Mouse (Mus musculus) liver, embryonic 14.5 days (tissue): ENCODE results near the gene Ppp1r14a. TPM values are rescaled to one million over a fixed set of nuclear protein-coding genes. Genes with fewer than 3 reads are reported as not detected.

Source experiments
- ATAC-seq: fragments of 200-750 bp; cut with Nextera tagmentation; 2 replicates; pipeline ENCODE4 v1.8.0; 2017; ENCODE audit warnings: moderate number of reproducible peaks, mild to moderate bottlenecking, moderate library complexity; ENCODE audit not compliant: insufficient read depth
- DNase-seq, 3 experiments: peaks; one replicate each; pipeline ENCODE4 v3.0.0-alpha.2; 2012 to 2013; ENCODE audit warnings: low read depth in 3 of 3, low spot score in 3 of 3
- H3K27ac ChIP-seq: fragments of 300-500 bp; sonication (generic); 2 replicates; pipeline ENCODE4 v1.5.1; 2014; ENCODE audit warnings: moderate library complexity, mild to moderate bottlenecking, control low read depth, inconsistent platforms
- H3K27me3 ChIP-seq: fragments of 300-500 bp; sonication (generic); 2 replicates; pipeline ENCODE4 v1.6.1; 2014; ENCODE audit warnings: mild to moderate bottlenecking, low read length, moderate library complexity; ENCODE audit not compliant: control insufficient read depth, insufficient read depth
- H3K36me3 ChIP-seq: fragments of 300-500 bp; sonication (generic); replicated peaks from 2 replicates; pipeline ENCODE4 v1.6.1; 2014; ENCODE audit warnings: low read depth; ENCODE audit not compliant: control insufficient read depth, insufficient read depth
- H3K4me1 ChIP-seq, 2 experiments: fragments of 200-500 bp in 1 of 2; fragments of 300-500 bp in 1 of 2; sonication (generic) in 1 of 2; replicated peaks; 2 replicates each; pipeline ENCODE4 v1.6.1; 2012 to 2014; ENCODE audit warnings: antibody characterized with exemption in 1 of 2, inconsistent platforms in 1 of 2, low read length in 1 of 2; ENCODE audit not compliant: control insufficient read depth in 2 of 2, insufficient read depth in 2 of 2
- H3K4me2 ChIP-seq: fragments of 300-500 bp; sonication (generic); 2 replicates; pipeline ENCODE4 v1.6.1; 2014; ENCODE audit warnings: low read depth, mild to moderate bottlenecking, control low read depth, moderate library complexity
- H3K4me3 ChIP-seq, 2 experiments: fragments of 200-500 bp in 1 of 2; fragments of 300-500 bp in 1 of 2; sonication (generic) in 1 of 2; 2 replicates each; pipeline ENCODE4 v1.5.1; 2012 to 2014; ENCODE audit warnings: low read depth in 2 of 2, low read length in 2 of 2, mild to moderate bottlenecking in 2 of 2, control low read depth in 1 of 2, inconsistent platforms in 1 of 2, moderate library complexity in 1 of 2; ENCODE audit not compliant: insufficient read depth in 1 of 2
- H3K9ac ChIP-seq: fragments of 300-500 bp; sonication (generic); replicated peaks from 2 replicates; pipeline ENCODE4 v1.6.1; 2014; ENCODE audit warnings: mild to moderate bottlenecking, control low read depth, moderate library complexity
- H3K9me3 ChIP-seq: fragments of 300-500 bp; sonication (generic); 2 replicates; pipeline ENCODE4 v1.6.1; 2016; ENCODE audit warnings: low read length, mixed read lengths; ENCODE audit not compliant: control insufficient read depth
- CTCF ChIP-seq: IDR thresholded peaks from 2 replicates; pipeline ENCODE4 v1.5.1; 2016; ENCODE audit warnings: antibody characterized with exemption, low read depth, control low read depth
- EP300 ChIP-seq: IDR thresholded peaks from 2 replicates; pipeline ENCODE4 v1.6.1; 2016; ENCODE audit warnings: antibody characterized with exemption, low read depth
- WGBS: fragments of 180-500 bp; shearing (Covaris S2); extraction: QIAGEN DNeasy Blood & Tissue Kit; methylation state at CpG from one replicate; pipeline ENCODE4 v1.1.7; 2014; ENCODE audit not compliant: insufficient replicate concordance; 5-methylcytosine and 5-hydroxymethylcytosine counted together
- polyA plus RNA-seq, 2 experiments: library from polyadenylated mRNA; depleted of rRNA in 1 of 2; stranded (reverse) in 1 of 2; unstranded in 1 of 2; fragments of >200 nt; fragmentation: Nextera tagmentation in 1 of 2; extraction: Ambion mirVana in 1 of 2; gene quantifications; 2 replicates each; pipeline versions ENCODE4 v1.2.1 to v1.2.3; 2012 to 2014

Ppp1r14a gene
- polyA plus RNA-seq, 2 experiments = 2.3 to 2.5 TPM

GRCm38 (mm10) chr7:29342489-29343092, 53.5 kb downstream of the Ppp1r14a start:
- peak overlapping the region; percentile 34; the same call in 1 of the 2 replicates for H3K27ac ChIP-seq
- peak overlapping the region; percentile 18; the same call in 1 of the 2 replicates for H3K9ac ChIP-seq
- 20% methylated on average over 8 of the region's 8 CpGs for WGBS

More at GRCm38 (mm10) chr7:29342489-29343092, 53.5 kb downstream of the Ppp1r14a start:
- Histone ChIP-seq H3K27me3 (no peaks in the 10 kb centered on the region), H3K4me1 (peaks cover 38 to 54% of the 10 kb centered on the region in 2 experiments), H3K4me2 (peak overlapping the region; percentile 16; the same call in 1 of the 2 replicates), H3K9me3 (no peaks in the 10 kb centered on the region), H3K4me3 (no peak overlapping the region), H3K36me3 (no peaks in the 10 kb centered on the region)
- ATAC-seq (no peak), DNase-seq (no peak)
- TF ChIP-seq CTCF (no peak), EP300 (peak; percentile 54)

Other genes with a start within 250 kb of the Ppp1r14a start
- 0.06 and 0.15 TPM in 2 replicates for gene Ryr1, start 164.1 kb upstream of the Ppp1r14a start, polyA plus RNA-seq (2012; rRNA removed)
- gene Ryr1, start 164.1 kb upstream of the Ppp1r14a start, polyA plus RNA-seq (2014; fragmentation: Nextera tagmentation; extraction: Ambion mirVana) = 0.06 and 0.08 TPM in 2 replicates
- gene Rasgrp4, start 154.5 kb upstream of the Ppp1r14a start, polyA plus RNA-seq (2012; rRNA removed) = 0.88 and 0.96 TPM in 2 replicates
- gene Rasgrp4, start 154.5 kb upstream of the Ppp1r14a start, polyA plus RNA-seq (2014; fragmentation: Nextera tagmentation; extraction: Ambion mirVana) = 0.04 and 0.39 TPM in 2 replicates
- 5.1 and 5.8 TPM in 2 replicates for gene Fam98c, start 133.1 kb upstream of the Ppp1r14a start, polyA plus RNA-seq (2012; rRNA removed)
- gene Fam98c, start 133.1 kb upstream of the Ppp1r14a start, polyA plus RNA-seq (2014; fragmentation: Nextera tagmentation; extraction: Ambion mirVana) = 4.6 and 4.7 TPM in 2 replicates
- gene Ggn, start 119.1 kb upstream of the Ppp1r14a start, polyA plus RNA-seq (2012; rRNA removed) = 0.03 and 0.04 TPM in 2 replicates
- not detected in 2 replicates for gene Ggn, start 119.1 kb upstream of the Ppp1r14a start, polyA plus RNA-seq (2014; fragmentation: Nextera tagmentation; extraction: Ambion mirVana)
- 0.38 and 0.51 TPM in 2 replicates for gene Spred3, start 118.9 kb upstream of the Ppp1r14a start, polyA plus RNA-seq (2012; rRNA removed)
- 0.04 and 0.08 TPM in 2 replicates for gene Spred3, start 118.9 kb upstream of the Ppp1r14a start, polyA plus RNA-seq (2014; fragmentation: Nextera tagmentation; extraction: Ambion mirVana)
- 86.0 and 86.2 TPM in 2 replicates for gene Psmd8, start 108.6 kb upstream of the Ppp1r14a start, polyA plus RNA-seq (2012; rRNA removed)
- 130 and 131 TPM in 2 replicates for gene Psmd8, start 108.6 kb upstream of the Ppp1r14a start, polyA plus RNA-seq (2014; fragmentation: Nextera tagmentation; extraction: Ambion mirVana)
- 0.32 and 0.45 TPM in 2 replicates for gene Catsperg1, start 75.3 kb upstream of the Ppp1r14a start, polyA plus RNA-seq (2012; rRNA removed)
- gene Catsperg1, start 75.3 kb upstream of the Ppp1r14a start, polyA plus RNA-seq (2014; fragmentation: Nextera tagmentation; extraction: Ambion mirVana) = 0.11 TPM in 1 of 2 replicates, not detected in the other
- gene Kcnk6, start 56.8 kb upstream of the Ppp1r14a start, polyA plus RNA-seq (2012; rRNA removed) = 2.4 TPM in 2 replicates
- gene Kcnk6, start 56.8 kb upstream of the Ppp1r14a start, polyA plus RNA-seq (2014; fragmentation: Nextera tagmentation; extraction: Ambion mirVana) = 0.55 and 0.82 TPM in 2 replicates
- gene Yif1b, start 51.0 kb upstream of the Ppp1r14a start, polyA plus RNA-seq (2012; rRNA removed) = 24.4 and 29.4 TPM in 2 replicates
- gene Yif1b, start 51.0 kb upstream of the Ppp1r14a start, polyA plus RNA-seq (2014; fragmentation: Nextera tagmentation; extraction: Ambion mirVana) = 41.6 and 44.5 TPM in 2 replicates
- gene 2200002D01Rik, start 40.8 kb upstream of the Ppp1r14a start, polyA plus RNA-seq (2012; rRNA removed) = 0.39 and 1.3 TPM in 2 replicates
- gene 2200002D01Rik, start 40.8 kb upstream of the Ppp1r14a start, polyA plus RNA-seq (2014; fragmentation: Nextera tagmentation; extraction: Ambion mirVana) = 2.6 and 4.8 TPM in 2 replicates
- gene Spint2, start 7.4 kb upstream of the Ppp1r14a start, polyA plus RNA-seq (2012; rRNA removed) = 14.6 and 15.6 TPM in 2 replicates
- gene Spint2, start 7.4 kb upstream of the Ppp1r14a start, polyA plus RNA-seq (2014; fragmentation: Nextera tagmentation; extraction: Ambion mirVana) = 22.3 and 23.6 TPM in 2 replicates
- 0.81 TPM in 2 replicates for gene Dpf1, start 14.6 kb downstream of the Ppp1r14a start, polyA plus RNA-seq (2012; rRNA removed)
- 1.0 and 2.1 TPM in 2 replicates for gene Dpf1, start 14.6 kb downstream of the Ppp1r14a start, polyA plus RNA-seq (2014; fragmentation: Nextera tagmentation; extraction: Ambion mirVana)
- 4.9 and 5.0 TPM in 2 replicates for gene Sipa1l3, start 229.3 kb downstream of the Ppp1r14a start, polyA plus RNA-seq (2012; rRNA removed)
- 1.8 and 2.2 TPM in 2 replicates for gene Sipa1l3, start 229.3 kb downstream of the Ppp1r14a start, polyA plus RNA-seq (2014; fragmentation: Nextera tagmentation; extraction: Ambion mirVana)